Mouse (Mus musculus): Measurements from ENCODE around the gene Pbxip1.

DNA sequence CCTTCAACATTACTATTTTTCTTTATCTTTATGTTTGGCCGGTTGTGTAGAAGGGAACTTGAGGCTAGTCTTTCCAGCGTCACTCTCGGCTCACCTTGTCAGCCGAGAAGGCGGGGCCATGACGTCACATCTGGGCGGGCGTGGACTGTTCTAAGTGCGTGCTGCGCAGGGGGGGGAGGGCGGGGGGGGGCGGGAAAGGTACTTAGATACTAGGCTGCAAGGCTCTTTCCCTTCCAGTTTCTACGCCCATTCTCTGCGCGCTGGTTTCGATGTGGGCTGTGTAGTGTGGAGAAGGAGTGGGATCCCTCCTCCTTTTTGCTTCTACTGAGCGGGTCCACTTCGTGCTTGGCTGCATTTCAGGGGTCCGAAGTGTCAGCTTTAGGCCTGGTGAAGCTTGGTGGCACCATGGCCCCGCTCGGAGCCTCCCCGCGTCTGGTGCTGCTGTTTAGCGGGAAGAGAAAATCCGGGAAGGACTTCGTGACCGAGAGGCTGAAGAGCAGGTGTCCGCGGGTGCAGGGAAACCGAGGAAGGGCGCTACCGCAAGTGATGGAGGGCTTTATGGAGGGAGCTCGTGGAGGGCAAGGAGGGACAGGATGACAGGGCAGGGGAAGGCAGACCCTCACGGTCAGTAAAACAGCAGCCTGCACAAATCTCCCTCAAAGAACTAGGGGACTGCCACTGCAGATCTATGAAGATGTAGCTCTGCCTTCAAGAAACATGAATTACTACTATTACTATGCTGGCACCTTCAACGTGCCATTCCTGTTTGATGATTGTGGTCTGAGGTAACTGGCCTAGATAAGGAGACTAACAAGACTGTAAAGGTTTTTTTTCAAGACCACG, 22.7 kb downstream of the Pbxip1 start:
- no peak for TF ChIP-seq EP300 (optimal IDR thresholded peaks at IDR 0.05)
- no peak for TF ChIP-seq CTCF (IDR thresholded peaks at IDR 0.05; ENCODE audit: low read depth)
